In the genomic region with DNA sequence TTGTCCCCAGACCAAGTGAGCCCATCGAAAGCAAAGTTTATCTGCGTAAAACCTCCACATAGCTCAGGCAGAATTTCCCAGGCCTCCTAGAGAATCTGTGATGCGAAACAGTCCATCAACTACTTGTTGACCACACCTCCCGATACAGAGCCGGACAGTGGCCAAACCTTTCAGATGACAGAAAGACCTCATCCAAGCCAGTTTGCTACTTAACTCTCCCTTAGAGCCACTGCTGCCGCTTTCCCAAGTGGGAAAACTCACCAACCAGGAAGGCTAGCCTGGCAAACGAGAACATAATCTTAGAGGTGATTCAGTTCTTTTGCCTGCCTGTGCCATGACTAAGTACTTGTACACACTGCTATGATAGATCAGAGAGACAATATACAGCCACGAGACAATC, we compare ENCODE assay signal across 13 mouse cellular contexts.
DNase-seq lines count a peak whose midpoint lies in the region; ATAC-seq and TF ChIP-seq lines count a peak whose summit lies in the region.
"Had no signal": no experiment of that assay in that cellular context is flagged by ENCODE, and none has a peak within 500 bp of the region (broad histone marks: within the 10 kb centered on the region; RNA-seq: fewer than 3 reads in every experiment).

No protein-coding gene starts in this region.

- no peak overlapping the region for H3K4me2 ChIP-seq in hindbrain, postnatal 0 days (ENCODE audit: low read depth, low read length)
- H3K4me2 ChIP-seq in stomach, embryonic 16.5 days (ENCODE audit: low read depth, low read length), result no peak overlapping the region
- H3K4me2 ChIP-seq: midbrain, embryonic 13.5 days; neural tube, embryonic 12.5 days had no signal

- 0 out of 2 replicates have a peak overlapping the region, but pooled peaks have one; percentile 50 for H3K27ac ChIP-seq in hindbrain, embryonic 10.5 days
- H3K27ac ChIP-seq in hindbrain, postnatal 0 days, result no peak overlapping the region
- peak overlapping the region; percentile 15 for H3K27ac ChIP-seq in stomach, embryonic 16.5 days (ENCODE audit: low read length)
- no peak overlapping the region for H3K27ac ChIP-seq in cerebellum, adult 2 months (ENCODE audit: insufficient read depth, low read length)
- H3K27ac ChIP-seq: midbrain, embryonic 13.5 days; neural tube, embryonic 12.5 days had no signal

- H3K9ac ChIP-seq in hindbrain, postnatal 0 days (replicated peaks; ENCODE audit: low read length), result no peak overlapping the region
- no peak overlapping the region for H3K9ac ChIP-seq in stomach, embryonic 16.5 days (ENCODE audit: low read length)
- H3K9ac ChIP-seq: midbrain, embryonic 13.5 days; neural tube, embryonic 12.5 days had no signal

- 69% methylated on average over 8 of the region's 8 CpGs for WGBS in hindbrain, embryonic 10.5 days
- 59% methylated on average over 8 of the region's 8 CpGs for WGBS in hindbrain, postnatal 0 days
- 64% methylated on average over 8 of the region's 8 CpGs for WGBS in stomach, embryonic 16.5 days
- WGBS in cerebellum, adult 2 months, result 41% methylated on average over 8 of the region's 8 CpGs

- no peak for ATAC-seq in hindbrain, postnatal 0 days
- ATAC-seq in stomach, embryonic 16.5 days (ENCODE audit: insufficient read depth, low FRiP score), result no peak
- ATAC-seq: activated CD4-positive, CD25-positive, alpha-beta regulatory T cell, adult 4 months; lung, postnatal 0 days; midbrain, embryonic 13.5 days had no signal

- no peak for DNase-seq in hindbrain, embryonic 10.5 days (ENCODE audit: low spot score)
- DNase-seq in hindbrain, postnatal 0 days (ENCODE audit: low spot score), result no peak
- peak; percentile 28 for DNase-seq in adipocyte (ENCODE audit: low spot score)
- peak; percentile 81 for DNase-seq in kidney, adult 9 months
- DNase-seq in cerebellum, adult 2 months, result no peak
- no peak for DNase-seq in testis, postnatal 10 days (ENCODE audit: low spot score)
- DNase-seq: cerebellum, postnatal 10 days; thymus, postnatal 4 days had no signal

- no peak for TF ChIP-seq POLR2A in cerebellum, adult 2 months (IDR thresholded peaks at IDR 0.05; ENCODE audit: borderline replicate concordance, insufficient read depth, low read length)

- H3K9me3 ChIP-seq in hindbrain, embryonic 10.5 days, result no peaks in the 10 kb centered on the region
- H3K9me3 ChIP-seq in hindbrain, postnatal 0 days (ENCODE audit: low read length), result no peaks in the 10 kb centered on the region
- H3K9me3 ChIP-seq in stomach, embryonic 16.5 days (replicated peaks; ENCODE audit: control insufficient read depth, low read length), result no peaks in the 10 kb centered on the region
- H3K9me3 ChIP-seq: midbrain, embryonic 13.5 days; neural tube, embryonic 12.5 days had no signal

- peaks cover 47% of the 10 kb centered on the region for H3K4me1 ChIP-seq in hindbrain, embryonic 10.5 days (replicated peaks)
- H3K4me1 ChIP-seq in hindbrain, postnatal 0 days (ENCODE audit: insufficient read depth, low read length), result peaks cover 5% of the 10 kb centered on the region; the same call in 1 of the 2 replicates
- peaks cover 12% of the 10 kb centered on the region for H3K4me1 ChIP-seq in stomach, embryonic 16.5 days (ENCODE audit: control insufficient read depth, insufficient read depth, low read length)
- H3K4me1 ChIP-seq in cerebellum, adult 2 months (ENCODE audit: control insufficient read depth, insufficient read depth, low read length), result no peaks in the 10 kb centered on the region

- no peak overlapping the region for H3K4me3 ChIP-seq in hindbrain, embryonic 10.5 days
- no peak overlapping the region for H3K4me3 ChIP-seq in hindbrain, postnatal 0 days (ENCODE audit: low read length)
- no peak overlapping the region for H3K4me3 ChIP-seq in stomach, embryonic 16.5 days (replicated peaks; ENCODE audit: low read length)
- H3K4me3 ChIP-seq in cerebellum, adult 2 months (replicated peaks; ENCODE audit: insufficient read depth, low read depth, low read length), result no peak overlapping the region
- H3K4me3 ChIP-seq: midbrain, embryonic 13.5 days; neural tube, embryonic 12.5 days had no signal

- no peaks in the 10 kb centered on the region for H3K27me3 ChIP-seq in hindbrain, embryonic 10.5 days (ENCODE audit: insufficient read depth, poor library complexity, severe bottlenecking)
- H3K27me3 ChIP-seq in hindbrain, postnatal 0 days (ENCODE audit: insufficient read depth, low read length), result no peaks in the 10 kb centered on the region
- no peaks in the 10 kb centered on the region for H3K27me3 ChIP-seq in stomach, embryonic 16.5 days (ENCODE audit: control insufficient read depth, insufficient read depth, low read length)
- H3K27me3 ChIP-seq in cerebellum, adult 2 months (ENCODE audit: control insufficient read depth, insufficient read depth, low read length), result no peaks in the 10 kb centered on the region
- H3K27me3 ChIP-seq: neural tube, embryonic 12.5 days had no signal

- TF ChIP-seq CTCF in hindbrain, postnatal 0 days (IDR thresholded peaks at IDR 0.05; ENCODE audit: low read depth), result no peak
- no peak for TF ChIP-seq CTCF in cerebellum, adult 2 months (IDR thresholded peaks at IDR 0.05; ENCODE audit: borderline replicate concordance, insufficient read depth, low read depth, low read length)

- H3K36me3 ChIP-seq in hindbrain, embryonic 10.5 days, result no peaks in the 10 kb centered on the region
- no peaks in the 10 kb centered on the region for H3K36me3 ChIP-seq in hindbrain, postnatal 0 days (ENCODE audit: insufficient read depth, low read length)
- no peaks in the 10 kb centered on the region for H3K36me3 ChIP-seq in stomach, embryonic 16.5 days (ENCODE audit: control insufficient read depth, insufficient read depth, low read length)
- H3K36me3 ChIP-seq: midbrain, embryonic 13.5 days; neural tube, embryonic 12.5 days had no signal

Comparison
In these comparisons a context has a peak if more than half of its experiments do, and no peak if none do; other contexts are left out.
1. H3K27ac ChIP-seq: peak in hindbrain, embryonic 10.5 days (single experiment) and stomach, embryonic 16.5 days (single experiment); none in hindbrain, postnatal 0 days (single experiment) and cerebellum, adult 2 months (single experiment).
2. DNase-seq: peak in adipocyte (single experiment) and kidney, adult 9 months (single experiment); none in hindbrain, embryonic 10.5 days (single experiment), hindbrain, postnatal 0 days (single experiment), cerebellum, adult 2 months (0 of 2) and testis, postnatal 10 days (single experiment).